Mouse (Mus musculus): ENCODE data around the gene Sstr1. TPM values are rescaled to one million over a fixed set of nuclear protein-coding genes. Genes with fewer than 3 reads are reported as not detected.

Sstr1 gene
- polyA plus RNA-seq, 1 experiment from 2014 or later: not detected

DNA sequence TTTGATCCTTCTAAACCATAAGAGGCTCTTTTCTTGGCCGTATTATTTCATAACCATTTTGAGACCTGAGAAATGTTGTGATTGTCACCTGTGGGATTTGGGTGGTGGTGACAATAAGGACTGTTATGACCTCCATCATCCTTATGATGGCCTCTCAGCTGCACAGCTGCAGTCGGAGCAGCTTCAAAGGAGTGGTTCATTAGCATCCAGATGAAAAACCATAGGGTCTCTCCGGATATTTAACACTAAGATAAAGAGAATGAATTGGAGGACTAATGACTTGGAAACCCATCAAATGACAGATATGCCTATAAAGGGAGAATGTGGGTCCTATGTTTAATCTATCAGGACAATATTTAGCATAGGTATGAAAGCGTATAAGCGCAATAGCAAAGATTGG is 14.1 kb downstream of the Sstr1 start:
- H3K4me3 ChIP-seq (replicated peaks): no peak overlapping the region
- no peak for ATAC-seq (ENCODE audit: insufficient read depth)
- no peak overlapping the region for H3K9ac ChIP-seq
- no peak overlapping the region for H3K4me2 ChIP-seq
- no peaks in the 10 kb centered on the region for H3K9me3 ChIP-seq (replicated peaks)
- no peaks in the 10 kb centered on the region for H3K4me1 ChIP-seq (replicated peaks)
- H3K36me3 ChIP-seq (replicated peaks): no peaks in the 10 kb centered on the region
- H3K27me3 ChIP-seq: no peaks in the 10 kb centered on the region
- 77% methylated on average over 5 of the region's 5 CpGs for WGBS (ENCODE audit: insufficient replicate concordance)
- no peak overlapping the region for H3K27ac ChIP-seq (replicated peaks)

DNA sequence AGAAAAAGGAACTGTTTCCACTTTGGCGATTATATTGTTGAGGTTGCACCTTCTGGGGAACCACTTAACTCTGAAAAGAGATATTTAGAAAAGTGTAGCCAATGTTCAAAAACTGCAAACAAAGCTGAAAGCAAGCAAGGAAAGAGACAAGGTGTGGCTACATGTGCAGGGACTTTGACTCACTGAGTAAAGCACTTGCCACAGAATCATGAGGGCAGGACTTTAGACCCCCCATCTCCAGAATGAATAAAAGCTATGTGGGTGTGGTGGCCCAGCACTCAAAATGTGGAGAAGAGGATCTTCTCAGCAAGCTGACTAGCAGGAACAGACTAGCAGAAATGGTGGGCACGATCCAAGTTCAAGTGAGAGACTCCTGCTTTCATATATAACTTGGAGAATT is 20.9 kb downstream of the Sstr1 start:
- no peaks in the 10 kb centered on the region for H3K27me3 ChIP-seq
- H3K9ac ChIP-seq: no peak overlapping the region
- H3K4me3 ChIP-seq (replicated peaks): no peak overlapping the region
- no peaks in the 10 kb centered on the region for H3K4me1 ChIP-seq (replicated peaks)
- H3K4me2 ChIP-seq: no peak overlapping the region
- H3K36me3 ChIP-seq (replicated peaks): no peaks in the 10 kb centered on the region
- H3K9me3 ChIP-seq (replicated peaks): no peaks in the 10 kb centered on the region
- no peak for ATAC-seq (ENCODE audit: insufficient read depth)
- H3K27ac ChIP-seq (replicated peaks): no peak overlapping the region
- 61% methylated on average over 2 of the region's 2 CpGs for WGBS (ENCODE audit: insufficient replicate concordance)

DNA sequence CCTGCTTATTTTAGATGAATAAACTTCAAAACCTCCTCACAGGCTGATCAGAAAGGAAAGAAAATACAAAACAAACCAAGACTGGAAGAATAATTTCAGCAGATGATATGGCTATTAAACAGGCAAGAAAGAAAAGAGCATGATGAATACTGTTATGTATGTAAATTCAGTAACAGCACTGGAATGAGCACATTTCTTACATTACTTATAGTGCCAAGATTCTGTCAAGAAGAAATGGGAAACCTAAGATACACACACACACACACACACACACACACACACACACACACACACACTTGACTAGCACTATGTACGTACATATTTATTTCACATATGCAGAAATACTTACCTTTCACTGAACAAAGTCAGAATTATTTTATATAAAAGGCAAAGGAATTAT is 40.3 kb downstream of the Sstr1 start:
- Histone ChIP-seq H3K4me2 (no peak overlapping the region), H3K4me3 (replicated peaks) (no peak overlapping the region), H3K9ac (no peak overlapping the region), H3K4me1 (replicated peaks) (no peaks in the 10 kb centered on the region), H3K27ac (replicated peaks) (no peak overlapping the region), H3K36me3 (replicated peaks) (no peaks in the 10 kb centered on the region), H3K9me3 (replicated peaks) (no peaks in the 10 kb centered on the region), H3K27me3 (no peaks in the 10 kb centered on the region)
- no peak for ATAC-seq (ENCODE audit: insufficient read depth)
- 54% methylated on average over 1 of the region's 1 CpGs for WGBS (ENCODE audit: insufficient replicate concordance)

Other genes with a start within 250 kb of the Sstr1 start
- gene Clec14a, start 57.5 kb downstream of the Sstr1 start, polyA plus RNA-seq (2015; fragmentation: Nextera tagmentation; extraction: Ambion mirVana): 6.0 and 6.1 TPM in 2 replicates

Data from liver, embryonic 15.5 days (tissue).